Mouse (Mus musculus) liver, embryonic 12.5 days (tissue): ENCODE results near the gene Gm11111. TPM values are rescaled to one million over a fixed set of nuclear protein-coding genes. Genes with fewer than 3 reads are reported as not detected.

Experiments
- polyA plus RNA-seq: library from polyadenylated mRNA; unstranded; fragments of >200 nt; fragmentation: Nextera tagmentation; extraction: Ambion mirVana; gene quantifications from 2 replicates; pipeline ENCODE4 v1.2.1, GENCODE M21; 2016

The Gm11111 gene
- polyA plus RNA-seq, 1 experiment from 2014 or later = not detected

Other genes starting within 250 kb of the Gm11111 start
- not detected in 2 replicates for gene Cfap299, start 223.4 kb upstream of the Gm11111 start, polyA plus RNA-seq